Mouse (Mus musculus) testis, adult 2 months (tissue): ENCODE measurements at regions not wholly inside any gene's neighbourhood (a gene's known extent, or its start where the extent isn't known, plus 50 kb on each side); places are given as distances from the start of the nearest gene placed in this dataset.
A peak's percentile ranks its signal among the peaks of the same experiment; 100 is the strongest.

Experiments
- H3K27ac ChIP-seq: fragments of 200-500 bp; 2 replicates; pipeline ENCODE4 v1.5.1; 2012; ENCODE audit warnings: low read depth, low read length; ENCODE audit not compliant: control insufficient read depth, insufficient read depth
- H3K27me3 ChIP-seq: fragments of 200-500 bp; 2 replicates; pipeline ENCODE4 v1.6.1; 2012; ENCODE audit warnings: mild to moderate bottlenecking, low read length, moderate library complexity; ENCODE audit not compliant: control insufficient read depth, insufficient read depth
- H3K36me3 ChIP-seq: fragments of 200-500 bp; 2 replicates; pipeline ENCODE4 v1.6.1; 2012; ENCODE audit warnings: mild to moderate bottlenecking, low read length; ENCODE audit not compliant: control insufficient read depth, insufficient read depth
- H3K4me1 ChIP-seq: fragments of 200-500 bp; 2 replicates; pipeline ENCODE4 v1.6.1; 2012; ENCODE audit warnings: low read length; ENCODE audit not compliant: control insufficient read depth, insufficient read depth
- H3K4me3 ChIP-seq: fragments of 200-500 bp; 2 replicates; pipeline ENCODE4 v1.5.1; 2012; ENCODE audit warnings: low read depth, mild to moderate bottlenecking, low read length, moderate library complexity, mixed read lengths; ENCODE audit not compliant: control insufficient read depth
- CTCF ChIP-seq: fragments of 200-500 bp; IDR thresholded peaks from 2 replicates; pipeline ENCODE4 v1.5.1; 2012; ENCODE audit warnings: low read depth, mild to moderate bottlenecking, inconsistent platforms, low read length, moderate library complexity; ENCODE audit not compliant: control insufficient read depth, insufficient read depth, insufficient replicate concordance
- POLR2A ChIP-seq: fragments of 200-500 bp; IDR thresholded peaks from 2 replicates; pipeline ENCODE4 v1.6.1; 2012; ENCODE audit warnings: low read depth, mild to moderate bottlenecking, inconsistent platforms, low read length, moderate library complexity; ENCODE audit not compliant: control insufficient read depth

- Histone ChIP-seq H3K27ac (no peak overlapping the region), H3K36me3 (no peaks in the 10 kb centered on the region), H3K27me3 (no peaks in the 10 kb centered on the region), H3K4me1 (no peaks in the 10 kb centered on the region), H3K4me3 (no peak overlapping the region)
- TF ChIP-seq POLR2A, result no peak
- no peak for TF ChIP-seq CTCF
These were observed 1617.2 kb upstream of the Gulo start for GRCm38 (mm10) chr14:67626181-67626580.

- TF ChIP-seq CTCF, result no peak
- no peaks in the 10 kb centered on the region for H3K4me1 ChIP-seq
- H3K4me3 ChIP-seq, result no peak overlapping the region
- no peak overlapping the region for H3K27ac ChIP-seq
- no peaks in the 10 kb centered on the region for H3K36me3 ChIP-seq
- H3K27me3 ChIP-seq, result no peaks in the 10 kb centered on the region
These were observed 1615.0 kb upstream of the Gulo start for GRCm38 (mm10) chr14:67623841-67624480.

GRCm38 (mm10) chr14:67622911-67623310 is 1613.9 kb upstream of the Gulo start:
- no peak overlapping the region for H3K4me3 ChIP-seq
- no peak overlapping the region for H3K27ac ChIP-seq
- H3K36me3 ChIP-seq, result no peaks in the 10 kb centered on the region
- no peaks in the 10 kb centered on the region for H3K27me3 ChIP-seq
- H3K4me1 ChIP-seq, result no peaks in the 10 kb centered on the region
- TF ChIP-seq POLR2A (no peak), CTCF (no peak)

GRCm38 (mm10) chr14:67621486-67621885 is 1612.5 kb upstream of the Gulo start:
- TF ChIP-seq POLR2A (no peak), CTCF (no peak)
- Histone ChIP-seq H3K36me3 (no peaks in the 10 kb centered on the region), H3K27ac (no peak overlapping the region), H3K4me3 (no peak overlapping the region), H3K27me3 (no peaks in the 10 kb centered on the region), H3K4me1 (no peaks in the 10 kb centered on the region)

GRCm38 (mm10) chr14:67620854-67621476 is 1612.0 kb upstream of the Gulo start:
- no peak for TF ChIP-seq POLR2A
- Histone ChIP-seq H3K4me3 (no peak overlapping the region), H3K36me3 (no peaks in the 10 kb centered on the region), H3K27me3 (no peaks in the 10 kb centered on the region), H3K27ac (no peak overlapping the region), H3K4me1 (no peaks in the 10 kb centered on the region)

- TF ChIP-seq POLR2A (no peak), CTCF (no peak)
- H3K4me3 ChIP-seq, result no peak overlapping the region
- no peaks in the 10 kb centered on the region for H3K4me1 ChIP-seq
- no peaks in the 10 kb centered on the region for H3K27me3 ChIP-seq
- no peaks in the 10 kb centered on the region for H3K36me3 ChIP-seq
- H3K27ac ChIP-seq, result no peak overlapping the region
These were observed 1610.6 kb upstream of the Gulo start for GRCm38 (mm10) chr14:67619571-67619970.

GRCm38 (mm10) chr14:67614369-67614768 is 1605.4 kb upstream of the Gulo start:
- Histone ChIP-seq H3K36me3 (no peaks in the 10 kb centered on the region), H3K4me3 (no peak overlapping the region), H3K4me1 (peaks cover 5% of the 10 kb centered on the region), H3K27me3 (no peaks in the 10 kb centered on the region), H3K27ac (no peak overlapping the region)
- TF ChIP-seq POLR2A, result no peak
- TF ChIP-seq CTCF, result no peak

- Histone ChIP-seq H3K36me3 (no peaks in the 10 kb centered on the region), H3K4me3 (peak overlapping the region; percentile 36), H3K27me3 (no peaks in the 10 kb centered on the region), H3K27ac (no peak overlapping the region), H3K4me1 (peaks cover 5% of the 10 kb centered on the region)
- TF ChIP-seq POLR2A (no peak), CTCF (no peak)
These were observed 1604.7 kb upstream of the Gulo start for GRCm38 (mm10) chr14:67613691-67614090.
